Mouse (Mus musculus) G1E (cell line): ENCODE data around the gene Magoh. TPM values are rescaled to one million over a fixed set of nuclear protein-coding genes. Genes with fewer than 3 reads are reported as not detected.

Source experiments
- ATAC-seq: 2 replicates; pipeline ENCODE4 v1.8.0; 2016; ENCODE audit warnings: mild to moderate bottlenecking; ENCODE audit not compliant: insufficient number of reproducible peaks, poor library complexity, low FRiP score, severe bottlenecking; ENCODE audit errors: extremely low read depth
- DNase-seq: peaks from one replicate; pipeline ENCODE4 v3.0.0; 2012; ENCODE audit warnings: low spot score
- H3K27me3 ChIP-seq: 2 replicates; pipeline ENCODE4 v1.6.1; 2012; ENCODE audit warnings: mild to moderate bottlenecking, low read length, inconsistent platforms; ENCODE audit not compliant: insufficient read depth
- H3K36me3 ChIP-seq: replicated peaks from 2 replicates; pipeline ENCODE3; 2012; ENCODE audit warnings: mild to moderate bottlenecking, inconsistent platforms
- H3K4me1 ChIP-seq: 2 replicates; pipeline ENCODE4 v1.6.1; 2012; ENCODE audit warnings: low read depth, low read length, inconsistent platforms, mixed read lengths; ENCODE audit not compliant: insufficient read depth
- H3K4me3 ChIP-seq: 2 replicates; pipeline ENCODE4 v1.5.1; 2012; ENCODE audit warnings: low read depth, mild to moderate bottlenecking, inconsistent platforms, low read length, moderate library complexity, mixed read lengths
- H3K9me3 ChIP-seq: replicated peaks from 2 replicates; pipeline ENCODE4 v1.6.1; 2012; ENCODE audit warnings: inconsistent platforms
- CTCF ChIP-seq: IDR thresholded peaks from 2 replicates; pipeline ENCODE4 v1.5.1; 2012; ENCODE audit warnings: low read depth, low read length, inconsistent platforms, mixed read lengths
- GATA1 ChIP-seq: IDR thresholded peaks from 2 replicates; pipeline ENCODE4 v1.6.1; 2012; ENCODE audit warnings: borderline replicate concordance, low read length, inconsistent platforms, mixed read lengths
- GATA2 ChIP-seq: IDR thresholded peaks from 2 replicates; pipeline ENCODE4 v1.6.1; 2012; ENCODE audit warnings: low read depth, low read length, inconsistent platforms, borderline replicate concordance
- POLR2AphosphoS5 ChIP-seq: IDR thresholded peaks from 2 replicates; pipeline ENCODE4 v1.6.1; 2012; ENCODE audit warnings: low read depth, low read length, inconsistent platforms; ENCODE audit not compliant: insufficient replicate concordance
- TAL1 ChIP-seq: conservative IDR thresholded peaks from 2 replicates; pipeline ENCODE4 v1.6.1; 2012; ENCODE audit warnings: low read depth, low read length, inconsistent platforms, mixed read lengths
- polyA plus RNA-seq: library from polyadenylated mRNA; stranded (reverse); fragments of >175 nt; gene quantifications from 2 replicates; pipeline ENCODE4 v1.2.3, GENCODE M21; 2012
- total RNA-seq, 2 experiments: library from RNA; stranded (forward) in 1 of 2; stranded (reverse) in 1 of 2; fragments of 200-1000 nt in 1 of 2; fragments of >200 nt in 1 of 2; fragmentation: Nextera tagmentation in 1 of 2; gene quantifications; 2 replicates each; pipeline ENCODE4 v1.2.3; 2014 to 2017

The Magoh gene
- total and polyA plus RNA-seq, 3 experiments, result 6.4 to 372 (median 149) TPM

DNA sequence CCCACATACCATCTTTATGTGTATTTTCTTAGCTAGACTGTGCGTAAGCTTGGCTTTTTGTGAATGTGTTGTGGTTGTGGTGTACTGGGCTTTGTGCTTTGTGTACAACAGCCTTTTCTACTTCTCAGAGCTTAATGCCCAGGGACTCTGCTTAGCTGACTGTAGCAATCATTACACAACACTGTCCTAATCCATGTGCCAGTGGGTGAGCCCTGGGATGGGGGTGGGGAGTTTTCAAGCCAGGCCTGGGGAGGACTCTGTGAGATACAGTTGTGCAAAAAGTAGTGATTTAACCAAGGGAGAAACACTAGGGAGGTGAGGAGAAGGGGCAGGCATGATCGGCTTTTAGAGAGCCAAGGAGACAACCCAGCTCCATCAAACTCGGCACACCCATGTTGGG is 20.7 kb downstream of the Magoh start:
- Histone ChIP-seq H3K36me3 (peaks cover 85% of the 10 kb centered on the region), H3K4me1 (no peaks in the 10 kb centered on the region; the same call in 1 of the 2 replicates), H3K27me3 (no peaks in the 10 kb centered on the region), H3K9me3 (no peaks in the 10 kb centered on the region), H3K4me3 (no peak overlapping the region)
- ATAC-seq, result no peak
- no peak for DNase-seq
- TF ChIP-seq GATA2 (no peak), CTCF (no peak), POLR2AphosphoS5 (no peak), TAL1 (no peak), GATA1 (no peak)

- TF ChIP-seq GATA1, result no peak
- no peak for TF ChIP-seq GATA2
- no peak for TF ChIP-seq POLR2AphosphoS5
- TF ChIP-seq CTCF, result no peak
- no peak for TF ChIP-seq TAL1
- peaks cover 77% of the 10 kb centered on the region for H3K36me3 ChIP-seq
- DNase-seq, result no peak
- H3K27me3 ChIP-seq, result no peaks in the 10 kb centered on the region
- H3K4me1 ChIP-seq, result no peaks in the 10 kb centered on the region; the same call in 1 of the 2 replicates
- H3K9me3 ChIP-seq, result no peaks in the 10 kb centered on the region
- no peak for ATAC-seq
- no peak overlapping the region for H3K4me3 ChIP-seq
These were observed 24.7 kb downstream of the Magoh start for GRCm38 (mm10) chr4:107904252-107904651.

GRCm38 (mm10) chr4:107906561-107906960 is 27.0 kb downstream of the Magoh start:
- peaks cover 81% of the 10 kb centered on the region for H3K36me3 ChIP-seq
- no peak overlapping the region for H3K4me3 ChIP-seq
- no peak for ATAC-seq
- no peaks in the 10 kb centered on the region for H3K27me3 ChIP-seq
- DNase-seq, result no peak
- no peak for TF ChIP-seq TAL1
- no peak for TF ChIP-seq GATA2
- TF ChIP-seq CTCF, result no peak
- no peak for TF ChIP-seq GATA1
- TF ChIP-seq POLR2AphosphoS5, result no peak
- H3K9me3 ChIP-seq, result no peaks in the 10 kb centered on the region
- H3K4me1 ChIP-seq, result no peaks in the 10 kb centered on the region; the same call in 1 of the 2 replicates

DNA sequence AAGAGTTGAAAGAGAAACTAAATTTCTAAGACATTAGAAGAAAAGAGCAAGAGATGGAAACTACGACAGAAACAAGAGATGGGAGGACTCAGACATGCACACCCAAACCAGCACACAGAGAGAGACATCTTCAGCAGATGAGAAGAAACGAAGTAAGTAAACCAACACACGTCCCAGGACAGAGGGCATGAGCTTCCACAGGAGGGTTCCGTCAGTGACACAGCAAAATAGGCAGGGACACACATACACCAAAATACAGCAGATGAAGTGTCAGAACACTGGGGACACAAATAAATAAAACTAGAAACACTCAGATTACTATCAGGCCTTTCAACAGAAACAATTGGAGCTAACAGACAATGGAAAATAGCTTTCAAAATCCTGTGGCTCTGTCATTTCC is 30.5 kb downstream of the Magoh start:
- no peaks in the 10 kb centered on the region for H3K4me1 ChIP-seq
- TF ChIP-seq CTCF (no peak), POLR2AphosphoS5 (no peak), GATA2 (no peak), GATA1 (no peak), TAL1 (no peak)
- H3K27me3 ChIP-seq, result no peaks in the 10 kb centered on the region
- H3K4me3 ChIP-seq, result no peak overlapping the region
- DNase-seq, result no peak
- ATAC-seq, result no peak
- no peaks in the 10 kb centered on the region for H3K9me3 ChIP-seq
- peaks cover 83% of the 10 kb centered on the region for H3K36me3 ChIP-seq

- no peak for TF ChIP-seq TAL1
- TF ChIP-seq GATA2, result no peak
- no peak for TF ChIP-seq POLR2AphosphoS5
- no peak for TF ChIP-seq GATA1
- TF ChIP-seq CTCF, result no peak
- no peaks in the 10 kb centered on the region for H3K9me3 ChIP-seq
- no peak overlapping the region for H3K4me3 ChIP-seq
- ATAC-seq, result no peak
- H3K36me3 ChIP-seq, result peaks cover 28% of the 10 kb centered on the region
- H3K27me3 ChIP-seq, result no peaks in the 10 kb centered on the region
- DNase-seq, result no peak
- peaks cover 24% of the 10 kb centered on the region for H3K4me1 ChIP-seq
These were observed 40.8 kb downstream of the Magoh start for GRCm38 (mm10) chr4:107920336-107920735.

DNA sequence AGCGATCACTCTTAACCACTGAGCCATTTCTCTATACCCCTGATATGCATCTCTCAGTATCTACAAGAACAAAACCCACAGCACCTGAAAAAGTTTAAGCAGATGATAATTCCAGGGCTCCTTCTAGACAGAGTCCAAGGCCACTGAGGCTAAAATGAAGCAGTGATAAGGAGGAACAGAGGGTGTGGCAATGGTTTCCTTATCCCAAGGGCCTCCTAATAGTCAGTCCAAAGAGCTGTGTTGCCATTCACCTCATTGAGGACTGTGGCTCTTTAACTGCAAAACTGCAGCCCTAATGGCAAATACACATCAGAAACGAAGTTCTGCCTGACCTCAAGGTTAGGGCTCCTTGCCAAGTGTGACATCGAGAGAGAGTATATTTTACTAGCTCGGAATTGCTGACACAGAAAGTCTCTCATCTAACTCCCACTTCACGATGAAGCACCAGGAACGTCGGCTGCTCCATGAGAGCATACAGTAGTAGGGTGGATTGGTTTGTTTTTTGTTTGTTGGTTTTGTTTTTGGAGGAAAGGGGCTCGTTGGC is 41.7 kb downstream of the Magoh start:
- no peak for TF ChIP-seq TAL1
- TF ChIP-seq POLR2AphosphoS5, result no peak
- no peak for TF ChIP-seq GATA1
- TF ChIP-seq GATA2, result no peak
- no peak for TF ChIP-seq CTCF
- ATAC-seq (no peak), DNase-seq (no peak)
- Histone ChIP-seq H3K4me1 (peaks cover 24% of the 10 kb centered on the region), H3K27me3 (0 out of 2 replicates have a peak, but pooled peaks cover 3% of the 10 kb centered on the region), H3K36me3 (peaks cover 28% of the 10 kb centered on the region), H3K9me3 (no peaks in the 10 kb centered on the region), H3K4me3 (no peak overlapping the region)

- Histone ChIP-seq H3K9me3 (no peaks in the 10 kb centered on the region), H3K4me3 (peak overlapping the region; percentile 3; the same call in 1 of the 2 replicates), H3K27me3 (0 out of 2 replicates have a peak, but pooled peaks cover 3% of the 10 kb centered on the region), H3K36me3 (peaks cover 28% of the 10 kb centered on the region), H3K4me1 (peaks cover 24% of the 10 kb centered on the region)
- TF ChIP-seq GATA1, result no peak
- no peak for TF ChIP-seq POLR2AphosphoS5
- no peak for TF ChIP-seq CTCF
- no peak for TF ChIP-seq GATA2
- no peak for TF ChIP-seq TAL1
- DNase-seq (no peak), ATAC-seq (no peak)
These were observed 42.4 kb downstream of the Magoh start for GRCm38 (mm10) chr4:107921952-107922351.
